Mouse (Mus musculus) neural tube, embryonic 11.5 days (tissue): ENCODE measurements around the gene Supv3l1. TPM values are rescaled to one million over a fixed set of nuclear protein-coding genes. Genes with fewer than 3 reads are reported as not detected.
A peak's percentile ranks its signal among the peaks of the same experiment; 100 is the strongest.
"Not testable (repeated sequence)": the region's sequence is repeated elsewhere in the genome, so short reads cannot be mapped to it uniquely, and the experiment has no call there.

ENCODE experiments used
- ATAC-seq: fragments of 200-750 bp; cut with Nextera tagmentation; 2 replicates; pipeline ENCODE4 v1.8.0; 2017; ENCODE audit warnings: moderate number of reproducible peaks, mild to moderate bottlenecking, moderate TSS enrichment, moderate library complexity; ENCODE audit not compliant: insufficient read depth, low FRiP score, low TSS enrichment
- DNase-seq: peaks from one replicate; pipeline ENCODE4 v3.0.0-alpha.2; 2015; ENCODE audit warnings: low spot score
- H3K27ac ChIP-seq: fragments of 300-500 bp; sonication (generic); 2 replicates; pipeline ENCODE4 v1.5.1; 2014; ENCODE audit warnings: low read depth, mild to moderate bottlenecking, low read length
- H3K27me3 ChIP-seq: fragments of 300-500 bp; sonication (generic); 2 replicates; pipeline ENCODE4 v1.6.1; 2014; ENCODE audit warnings: mild to moderate bottlenecking, low read length, mixed read lengths; ENCODE audit not compliant: control insufficient read depth, insufficient read depth
- H3K36me3 ChIP-seq: fragments of 300-500 bp; sonication (generic); 2 replicates; pipeline ENCODE4 v1.6.1; 2014; ENCODE audit warnings: mild to moderate bottlenecking, low read length, moderate library complexity, mixed read lengths; ENCODE audit not compliant: control insufficient read depth, insufficient read depth
- H3K4me1 ChIP-seq: fragments of 300-500 bp; sonication (generic); 2 replicates; pipeline ENCODE4 v1.6.1; 2014; ENCODE audit warnings: low read length, mixed read lengths; ENCODE audit not compliant: control insufficient read depth, insufficient read depth
- H3K4me2 ChIP-seq: fragments of 300-500 bp; sonication (generic); 2 replicates; pipeline ENCODE4 v1.6.1; 2014; ENCODE audit warnings: low read depth, mild to moderate bottlenecking, moderate library complexity
- H3K4me3 ChIP-seq: fragments of 300-500 bp; sonication (generic); 2 replicates; pipeline ENCODE4 v1.5.1; 2014; ENCODE audit warnings: low read depth, low read length
- H3K9ac ChIP-seq: fragments of 300-500 bp; sonication (generic); 2 replicates; pipeline ENCODE4 v1.6.1; 2014; ENCODE audit warnings: mild to moderate bottlenecking, low read length
- H3K9me3 ChIP-seq: fragments of 300-500 bp; sonication (generic); 2 replicates; pipeline ENCODE4 v1.6.1; 2016; ENCODE audit warnings: low read length; ENCODE audit not compliant: control insufficient read depth
- WGBS: fragments of 180-500 bp; shearing (Covaris S2); extraction: QIAGEN DNeasy Blood & Tissue Kit; methylation state at CpG from one replicate; pipeline ENCODE4 v1.1.7; 2014; 5-methylcytosine and 5-hydroxymethylcytosine counted together
- polyA plus RNA-seq: library from polyadenylated mRNA; unstranded; fragments of >200 nt; fragmentation: Nextera tagmentation; extraction: Ambion mirVana; gene quantifications from 2 replicates; pipeline ENCODE4 v1.2.1, GENCODE M21; 2014

Gene Supv3l1
- polyA plus RNA-seq, 1 experiment from 2014 or later = 28.4 TPM

GRCm38 (mm10) chr10:62474944-62475343 is 25.4 kb upstream of the Supv3l1 start:
- DNase-seq = no peak
- Histone ChIP-seq H3K9me3 (no peaks in the 10 kb centered on the region), H3K9ac (no peak overlapping the region), H3K27ac (no peak overlapping the region), H3K4me1 (no peaks in the 10 kb centered on the region), H3K4me2 (no peak overlapping the region), H3K27me3 (no peaks in the 10 kb centered on the region), H3K36me3 (no peaks in the 10 kb centered on the region), H3K4me3 (no peak overlapping the region)
- 92% methylated on average over 10 of the region's 10 CpGs for WGBS
- ATAC-seq = no peak

GRCm38 (mm10) chr10:62471105-62471504 is 21.6 kb upstream of the Supv3l1 start:
- DNase-seq (no peak), ATAC-seq (no peak)
- H3K27me3 ChIP-seq = no peaks in the 10 kb centered on the region
- H3K27ac ChIP-seq = no peak overlapping the region
- H3K4me3 ChIP-seq = no peak overlapping the region
- H3K36me3 ChIP-seq = no peaks in the 10 kb centered on the region
- H3K4me2 ChIP-seq = no peak overlapping the region
- no peaks in the 10 kb centered on the region for H3K4me1 ChIP-seq
- no peak overlapping the region for H3K9ac ChIP-seq
- H3K9me3 ChIP-seq = no peaks in the 10 kb centered on the region
- 67% methylated on average over 5 of the region's 5 CpGs for WGBS

- H3K27me3 ChIP-seq = no peaks in the 10 kb centered on the region
- H3K9me3 ChIP-seq = no peaks in the 10 kb centered on the region
- no peak overlapping the region for H3K4me2 ChIP-seq
- H3K9ac ChIP-seq = no peak overlapping the region
- no peak overlapping the region for H3K4me3 ChIP-seq
- no peak for DNase-seq
- no peak overlapping the region for H3K27ac ChIP-seq
- ATAC-seq = no peak
- WGBS = 89% methylated on average over 4 of the region's 4 CpGs
- no peaks in the 10 kb centered on the region for H3K4me1 ChIP-seq
- no peaks in the 10 kb centered on the region for H3K36me3 ChIP-seq
Observed at GRCm38 (mm10) chr10:62469736-62470135, 20.2 kb upstream of the Supv3l1 start.

DNA sequence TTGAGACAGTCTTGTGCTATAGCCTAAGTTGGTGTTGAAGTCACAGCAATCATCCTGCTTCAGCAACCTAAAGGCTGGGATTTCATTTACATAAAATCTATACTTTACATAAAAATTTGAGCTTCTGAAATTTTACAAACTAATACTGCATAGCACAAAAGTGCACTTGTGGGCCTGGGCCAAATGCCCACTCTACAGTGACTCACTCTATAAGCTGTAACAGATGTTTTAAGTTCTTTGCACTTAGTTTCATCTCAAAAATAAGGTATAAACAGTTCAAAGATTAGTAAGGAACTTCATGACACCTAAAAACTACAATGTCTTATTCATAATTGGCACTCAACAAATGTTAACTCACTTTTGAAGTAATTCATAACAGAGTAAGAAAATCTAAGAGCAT is 11.8 kb upstream of the Supv3l1 start:
- no peak overlapping the region for H3K9ac ChIP-seq
- DNase-seq (no peak), ATAC-seq (no peak)
- H3K27ac ChIP-seq = no peak overlapping the region
- no peak overlapping the region for H3K4me2 ChIP-seq
- H3K27me3 ChIP-seq = no peaks in the 10 kb centered on the region
- H3K4me3 ChIP-seq = no peak overlapping the region
- H3K36me3 ChIP-seq = peaks cover 5% of the 10 kb centered on the region; the same call in 1 of the 2 replicates
- H3K9me3 ChIP-seq = no peaks in the 10 kb centered on the region
- H3K4me1 ChIP-seq = no peaks in the 10 kb centered on the region

- not testable (repeated sequence) for ATAC-seq, H3K27ac ChIP-seq, H3K27me3 ChIP-seq, H3K9me3 ChIP-seq, H3K4me2 ChIP-seq, H3K9ac ChIP-seq, H3K4me3 ChIP-seq, DNase-seq, H3K4me1 ChIP-seq, H3K36me3 ChIP-seq
- 69% methylated on average over 11 of the region's 11 CpGs for WGBS
Observed at GRCm38 (mm10) chr10:62452001-62452400, 2.5 kb upstream of the Supv3l1 start.

GRCm38 (mm10) chr10:62450280-62450640 is 722 bp upstream of the Supv3l1 start:
- DNase-seq (no peak), ATAC-seq (peak; percentile 31)
- Histone ChIP-seq H3K27ac (no peak overlapping the region), H3K9me3 (no peaks in the 10 kb centered on the region), H3K4me3 (peak overlapping the region; percentile 73), H3K9ac (peak overlapping the region; percentile 85), H3K4me1 (peaks cover 9% of the 10 kb centered on the region), H3K4me2 (peak overlapping the region; percentile 57), H3K27me3 (no peaks in the 10 kb centered on the region), H3K36me3 (peaks cover 12% of the 10 kb centered on the region)
- 42% methylated on average over 18 of the region's 18 CpGs for WGBS

DNA sequence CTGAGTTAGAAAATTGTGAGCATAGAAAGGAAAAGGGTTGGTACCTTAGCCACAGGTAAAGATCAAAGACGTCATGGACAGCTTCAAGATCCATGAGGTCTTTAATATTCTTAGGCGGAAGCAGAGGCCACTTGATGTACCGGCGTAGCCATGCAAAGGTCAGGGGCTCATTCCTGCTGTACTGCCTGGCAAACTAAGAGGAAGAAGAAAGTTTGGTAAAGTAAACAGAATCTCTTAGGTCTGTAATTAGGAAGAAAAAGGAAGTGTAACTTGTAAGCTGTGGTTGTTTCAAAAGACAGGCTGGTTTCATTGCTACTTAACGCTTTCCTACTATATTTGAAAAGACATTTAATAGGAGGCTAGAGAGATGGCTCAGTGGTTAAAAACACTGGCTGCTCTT is 19.1 kb downstream of the Supv3l1 start:
- H3K27me3 ChIP-seq = no peaks in the 10 kb centered on the region
- no peak overlapping the region for H3K4me3 ChIP-seq
- H3K4me1 ChIP-seq = no peaks in the 10 kb centered on the region
- H3K27ac ChIP-seq = no peak overlapping the region
- H3K9ac ChIP-seq = no peak overlapping the region
- ATAC-seq (no peak), DNase-seq (no peak)
- H3K9me3 ChIP-seq = no peaks in the 10 kb centered on the region
- H3K4me2 ChIP-seq = no peak overlapping the region
- 94% methylated on average over 5 of the region's 5 CpGs for whole genome bisulfite sequencing
- H3K36me3 ChIP-seq = peaks cover 21% of the 10 kb centered on the region

DNA sequence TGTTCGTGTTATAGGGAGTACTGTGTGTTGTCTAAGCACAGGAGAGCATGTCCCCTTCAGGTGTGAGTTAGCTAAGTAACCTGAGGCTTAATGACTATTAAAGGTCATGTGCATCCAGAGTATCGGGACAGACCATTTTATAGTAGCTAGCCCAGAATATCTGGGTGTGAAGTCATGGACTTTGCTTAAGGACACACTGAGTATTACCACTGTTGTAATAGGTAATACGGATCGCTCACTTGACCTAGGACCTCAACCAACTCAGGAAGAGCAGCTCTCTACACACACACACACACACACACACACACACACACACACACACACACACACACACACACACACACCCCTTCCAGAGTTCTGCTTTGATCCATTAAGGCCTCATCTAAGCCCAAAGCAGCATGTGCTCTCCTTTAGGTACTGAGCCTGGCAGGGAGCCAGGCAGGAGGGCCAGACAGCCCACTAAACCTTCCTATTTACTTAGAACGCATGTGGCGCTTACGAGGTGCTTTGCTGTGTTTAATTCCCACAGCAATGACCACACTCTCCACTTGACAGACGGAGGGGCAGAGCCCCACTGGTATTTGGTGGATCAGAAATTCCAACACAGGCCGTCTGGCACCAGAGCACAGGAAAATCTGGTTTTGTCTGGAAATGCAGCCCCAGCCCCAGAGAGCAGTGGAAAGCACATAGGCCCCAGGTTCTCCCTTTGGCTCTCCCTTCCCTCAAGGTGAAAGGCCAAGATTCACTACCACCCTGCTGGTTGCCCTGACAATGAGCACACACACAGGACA is 24.3 kb downstream of the Supv3l1 start:
- Histone ChIP-seq H3K27me3 (no peaks in the 10 kb centered on the region), H3K36me3 (peaks cover 10% of the 10 kb centered on the region), H3K9me3 (no peaks in the 10 kb centered on the region), H3K9ac (no peak overlapping the region), H3K27ac (no peak overlapping the region), H3K4me3 (no peak overlapping the region), H3K4me2 (no peak overlapping the region), H3K4me1 (no peaks in the 10 kb centered on the region)
- ATAC-seq (no peak), DNase-seq (no peak)
- WGBS = 59% methylated on average over 9 of the region's 9 CpGs

GRCm38 (mm10) chr10:62422255-62422654 is 27.3 kb downstream of the Supv3l1 start, which contains the start of gene Hkdc1:
Hkdc1 (minus strand) TSS chr10:62422491.
- Histone ChIP-seq H3K4me1 (no peaks in the 10 kb centered on the region), H3K27ac (no peak within 1 kb of the TSS), H3K36me3 (no peaks in the 10 kb centered on the region), H3K27me3 (no peaks in the 10 kb centered on the region), H3K4me3 (no peak within 1 kb of the TSS), H3K9me3 (no peaks in the 10 kb centered on the region), H3K4me2 (no peak within 1 kb of the TSS), H3K9ac (no peak within 1 kb of the TSS)
- DNase-seq (no peak), ATAC-seq (no peak)
- 35% methylated on average over 15 of the region's 15 CpGs for WGBS
